Mouse (Mus musculus) E14TG2a.4 (cell line): ENCODE data around the gene Susd3.

Source experiments
- CTCF ChIP-seq: conservative IDR thresholded peaks from 2 replicates; pipeline ENCODE4 v1.5.1; 2014; ENCODE audit warnings: low read length
- NANOG ChIP-seq: IDR thresholded peaks from 2 replicates; pipeline ENCODE4 v1.6.1; 2014; ENCODE audit warnings: borderline replicate concordance, low read length, mixed read lengths
- POU5F1 ChIP-seq: IDR thresholded peaks from 2 replicates; pipeline ENCODE4 v1.6.1; 2014; ENCODE audit warnings: low read length, borderline replicate concordance

- TF ChIP-seq CTCF (no peak), NANOG (no peak), POU5F1 (no peak)
Observed at GRCm38 (mm10) chr13:49209306-49209705, 39.2 kb downstream of the Susd3 start.
